Mouse (Mus musculus): ENCODE results near the gene Rpl10. TPM values are rescaled to one million over a fixed set of nuclear protein-coding genes. Genes with fewer than 3 reads are reported as not detected.

Rpl10 gene
- polyA plus RNA-seq, 2 experiments from 2014 or later = 640 to 1,689 TPM

DNA sequence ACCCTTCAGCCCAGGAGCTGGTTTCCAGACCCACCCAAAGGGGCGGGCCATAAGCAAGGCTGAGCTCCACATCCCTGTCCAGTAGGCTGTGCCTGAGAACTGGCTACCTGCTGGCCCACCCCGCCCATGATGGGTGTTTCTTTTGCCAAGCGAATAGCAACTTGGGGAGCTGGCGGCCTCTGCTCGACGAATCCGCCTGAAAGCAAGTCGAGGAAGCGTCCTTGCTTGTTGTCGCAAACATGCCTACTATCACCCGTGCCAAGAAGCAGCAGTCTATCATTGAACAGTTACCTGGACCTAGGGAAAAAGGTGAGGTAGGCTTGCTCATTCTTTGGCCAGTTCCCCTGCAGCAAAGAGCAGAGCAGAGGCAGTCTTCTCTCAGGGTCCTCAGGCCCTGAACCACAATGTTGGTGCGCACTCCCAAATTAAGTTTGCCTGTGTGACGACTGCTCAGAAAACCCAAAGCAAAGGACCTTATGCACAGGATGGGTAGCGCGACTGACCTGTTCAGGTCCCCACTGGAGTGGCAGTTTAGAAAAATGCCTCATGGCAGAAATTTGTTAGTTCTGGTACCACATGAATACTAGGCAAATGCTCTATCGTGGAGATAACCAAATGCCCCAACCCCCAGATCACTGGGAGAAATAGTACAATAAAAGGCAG is 11.3 kb downstream of the Rpl10 start, which contains the start of the genes Taz and Dnase1l1:
Gene Taz (plus strand): TSS at position 181 of the 663 bp plus-strand sequence.
Gene Dnase1l1 (minus strand): TSS at position 606 of the 663 bp plus-strand sequence.
- ATAC-seq = peak; percentile 54

DNA sequence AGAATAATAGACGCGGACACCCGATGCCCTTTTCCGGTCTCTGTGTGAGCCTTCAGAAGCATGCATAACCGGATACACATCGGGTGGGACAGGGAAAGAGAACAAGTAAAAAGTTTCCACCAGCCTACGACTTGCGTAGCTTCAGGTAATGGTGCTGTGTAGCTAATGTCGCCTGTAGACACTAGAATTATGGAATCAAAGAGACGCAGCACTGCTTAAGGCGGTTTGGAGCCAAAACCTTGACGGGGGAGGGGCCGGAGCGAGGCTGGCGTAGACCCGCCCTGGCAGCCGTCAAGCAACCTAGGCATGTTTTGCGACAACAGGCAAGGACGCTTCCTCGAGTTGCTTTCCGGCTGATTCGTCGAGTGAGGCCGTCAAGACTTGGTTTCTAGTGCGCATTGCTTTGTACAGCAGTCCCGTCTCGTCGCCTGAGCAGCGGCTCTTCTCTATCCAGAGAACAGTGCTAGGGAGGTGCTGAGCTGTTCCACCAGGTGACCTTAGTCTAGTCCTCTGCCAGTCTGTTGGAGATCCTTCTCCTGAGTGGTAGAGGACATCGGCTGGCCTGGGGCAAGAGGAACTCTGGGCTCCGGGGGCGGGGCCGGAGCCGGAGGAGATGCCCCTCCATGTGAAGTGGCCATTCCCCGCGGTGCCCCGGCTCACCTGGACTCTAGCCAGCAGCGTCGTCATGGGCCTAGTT is 11.9 kb downstream of the Rpl10 start:
- ATAC-seq = peak; percentile 74

DNA sequence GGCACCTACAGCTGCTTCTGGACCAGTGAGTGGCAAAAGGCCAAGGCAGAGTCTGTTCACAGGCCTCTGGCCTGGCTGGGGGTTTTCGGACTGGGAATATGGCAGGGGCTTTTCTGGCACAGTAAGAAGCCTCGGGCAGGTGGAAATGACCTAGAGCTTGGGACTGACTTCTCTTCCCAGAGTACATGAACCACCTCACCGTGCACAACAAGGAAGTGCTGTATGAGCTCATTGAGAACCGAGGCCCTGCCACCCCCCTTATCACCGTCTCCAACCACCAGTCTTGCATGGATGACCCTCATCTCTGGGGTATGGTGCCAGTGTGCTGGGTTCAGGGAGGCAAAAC is 12.5 kb downstream of the Rpl10 start:
- ATAC-seq = no peak

DNA sequence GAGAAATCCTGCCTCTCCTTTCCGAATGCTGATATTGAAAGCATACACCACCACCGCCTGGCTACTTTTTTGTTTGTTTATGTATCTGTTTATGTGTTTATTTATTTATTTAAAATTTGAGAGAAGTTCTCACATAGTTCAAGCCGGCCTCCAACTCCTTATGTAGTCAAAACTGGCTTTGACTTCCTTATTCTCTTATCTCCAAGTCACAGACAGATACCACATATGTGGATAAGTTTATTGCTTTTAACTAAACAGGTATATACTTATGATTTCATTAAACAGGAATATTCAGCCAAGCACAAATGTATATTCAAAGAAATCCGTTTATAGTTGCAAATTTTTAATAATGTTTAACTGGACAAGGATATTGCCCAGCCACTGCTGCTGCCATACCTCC is 22.8 kb downstream of the Rpl10 start:
- no peak for ATAC-seq

DNA sequence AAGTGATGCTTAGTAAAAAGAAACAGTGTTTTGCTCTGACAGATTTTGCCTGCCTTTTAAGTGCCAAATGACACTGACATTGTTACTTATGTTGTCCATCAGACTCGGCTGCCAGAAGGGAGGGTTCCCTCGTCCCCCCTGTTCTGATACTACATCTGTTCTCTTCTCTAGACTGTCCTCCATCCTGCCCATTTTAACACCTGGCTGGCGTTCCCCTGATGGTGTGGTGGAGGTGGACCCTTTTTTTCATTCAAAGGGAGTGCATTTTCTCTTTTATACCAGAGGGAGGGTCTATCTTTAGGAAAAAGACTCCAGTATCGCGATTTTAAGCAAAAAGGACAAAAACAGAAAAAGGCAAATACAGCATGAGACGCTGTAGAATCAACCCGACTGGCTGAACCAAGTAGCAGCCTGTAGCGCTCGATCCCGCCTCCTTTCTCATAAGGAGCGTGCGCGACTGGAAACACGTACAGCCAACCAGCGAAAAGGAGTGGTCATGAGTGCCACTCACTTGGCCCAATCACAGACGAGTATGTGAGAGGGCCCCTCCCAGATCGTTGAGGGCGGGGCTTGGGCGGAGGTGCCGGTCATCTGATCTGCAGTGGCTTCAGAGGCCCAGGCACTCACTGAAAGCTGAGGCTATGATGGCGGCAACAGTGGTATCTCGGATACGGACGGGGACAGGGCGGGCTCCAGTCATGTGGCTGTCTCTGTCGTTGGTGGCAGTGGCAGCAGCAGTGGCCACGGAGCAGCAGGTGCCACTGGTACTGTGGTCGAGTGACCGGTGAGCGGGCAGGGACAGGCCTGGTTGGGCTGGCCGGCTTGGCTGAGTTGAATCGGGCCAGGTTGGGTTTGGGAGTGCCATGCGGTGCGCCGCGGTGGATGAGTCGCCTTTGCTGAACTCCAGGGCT is 26.2 kb downstream of the Rpl10 start, which contains the start of gene Atp6ap1:
Gene Atp6ap1 (plus strand): TSS at position 560 of the 911 bp plus-strand sequence.
- peak; percentile 99 for ATAC-seq

DNA sequence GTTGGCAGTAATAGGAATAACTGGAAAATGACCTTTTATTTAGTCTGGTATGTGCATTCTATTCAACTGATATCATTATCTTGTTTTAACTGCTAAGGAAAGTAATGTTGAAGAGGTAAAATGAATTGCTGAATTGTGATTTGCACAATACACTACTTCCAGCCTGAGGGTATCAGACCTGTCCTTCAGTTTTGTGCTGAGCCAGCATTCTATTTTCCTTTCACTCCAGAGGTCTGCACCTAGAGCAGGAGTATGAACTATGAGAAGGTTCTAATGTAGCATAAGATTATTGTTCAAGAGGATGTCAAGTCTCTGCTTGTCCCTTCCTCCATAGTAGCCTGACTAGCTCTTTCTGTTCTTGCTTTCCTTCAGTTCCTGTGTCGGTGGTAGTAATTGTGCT is 27.7 kb downstream of the Rpl10 start:
- no peak for ATAC-seq

DNA sequence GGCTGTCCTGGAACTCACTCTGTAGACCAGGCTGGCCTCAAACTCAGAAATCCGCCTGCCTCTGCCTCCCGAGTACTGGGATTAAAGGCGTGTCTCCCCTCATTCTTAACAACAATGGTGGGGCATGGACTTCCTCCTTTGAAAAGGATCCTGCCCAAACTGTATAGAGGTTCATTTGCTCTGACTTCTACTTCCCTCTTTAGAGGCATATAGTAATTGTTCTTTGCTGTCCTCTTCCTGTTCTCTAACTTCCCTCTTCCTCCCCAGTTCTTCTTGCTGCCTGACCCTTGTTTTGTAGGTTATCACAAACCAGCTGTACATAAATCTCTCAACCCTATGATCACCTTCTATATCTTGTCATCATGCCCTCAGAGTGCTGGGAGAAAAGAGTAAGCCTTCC is 29.1 kb downstream of the Rpl10 start:
- ATAC-seq = no peak

DNA sequence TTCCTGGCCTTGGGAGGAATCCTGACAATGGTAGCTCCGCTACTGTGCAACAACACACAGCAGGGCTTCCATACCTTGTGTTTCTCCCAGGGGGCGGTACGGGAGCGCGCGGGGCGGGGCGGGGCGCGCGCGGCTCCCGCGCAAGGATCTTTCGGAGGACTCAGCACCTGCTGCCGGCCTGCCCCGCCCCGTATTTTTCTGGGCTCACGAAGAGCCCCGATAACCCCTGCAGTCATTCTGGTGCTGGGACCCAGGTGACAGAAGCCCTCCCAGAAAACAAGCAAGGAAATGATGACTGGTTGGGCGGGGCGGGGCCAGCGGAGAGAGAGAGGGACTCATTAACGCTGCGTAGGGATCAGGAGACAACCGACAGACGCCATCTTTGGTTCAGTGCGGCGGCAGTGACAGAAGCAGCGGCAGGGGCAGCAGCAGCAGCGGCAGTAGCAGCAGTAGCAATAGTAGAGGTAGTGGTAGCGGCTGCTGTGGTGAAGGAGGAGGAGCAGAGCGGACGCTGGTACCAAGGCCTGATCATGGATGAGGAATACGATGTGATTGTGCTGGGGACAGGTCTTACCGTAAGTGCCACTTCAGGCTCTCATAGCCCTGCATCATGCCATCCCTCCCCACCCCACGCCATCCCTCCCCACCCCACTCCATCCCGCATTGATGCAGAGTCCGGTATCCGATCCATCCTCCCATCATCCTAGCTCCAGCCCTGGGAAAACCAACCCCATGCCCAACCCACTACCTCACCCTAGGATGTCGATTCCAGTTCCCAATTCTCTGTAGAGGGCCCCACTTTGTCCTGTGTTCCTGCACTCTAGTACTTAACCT is 34.5 kb downstream of the Rpl10 start, which contains the start of gene Gdi1:
Gene Gdi1 (plus strand): TSS at position 132 of the 834 bp plus-strand sequence.
- ATAC-seq = peak; percentile 77

DNA sequence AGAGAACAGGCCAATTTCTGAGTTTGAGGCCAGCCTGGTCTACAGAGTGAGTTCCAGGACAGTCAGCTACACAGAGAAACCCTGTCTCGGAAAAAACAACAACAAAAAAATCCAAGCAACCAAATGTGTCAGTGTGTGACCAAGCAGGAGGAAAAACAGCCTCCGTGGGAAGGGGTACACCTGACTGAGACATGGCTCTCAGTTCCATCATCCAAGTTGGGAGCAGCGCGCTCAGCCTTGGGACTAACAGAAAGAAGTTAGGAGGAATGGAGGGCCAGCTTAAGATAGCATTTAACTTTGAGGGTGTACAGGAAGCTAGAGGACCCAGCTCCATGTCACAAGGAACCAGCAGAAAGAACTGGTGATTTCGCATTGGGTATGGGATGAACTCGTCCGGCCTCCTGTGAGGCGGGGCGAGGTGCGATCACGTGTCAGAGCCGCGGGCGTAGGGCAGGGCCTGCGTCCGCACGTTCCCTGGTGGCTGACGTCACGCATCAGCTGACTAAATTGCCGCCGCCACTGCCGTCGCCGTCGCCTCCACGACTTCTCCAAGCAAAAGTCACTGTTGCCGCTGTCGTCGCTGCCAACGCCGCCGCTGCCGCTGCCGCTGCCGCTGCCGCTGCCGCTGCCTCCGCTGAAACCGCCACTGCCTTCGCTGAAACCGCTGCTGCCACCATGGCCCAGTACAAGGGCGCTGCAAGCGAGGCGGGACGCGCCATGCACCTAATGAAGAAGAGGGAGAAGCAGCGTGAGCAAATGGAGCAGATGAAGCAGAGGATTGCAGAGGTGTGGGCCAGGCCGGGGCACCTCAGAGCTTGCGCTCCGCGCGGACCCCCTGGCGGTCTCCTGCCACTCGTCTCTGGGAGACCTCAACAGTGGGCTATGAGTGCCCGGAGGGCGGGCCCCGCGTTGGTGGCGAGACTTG is 42.2 kb downstream of the Rpl10 start, which contains the start of gene Fam50a:
Gene Fam50a (plus strand): TSS at position 494 of the 925 bp plus-strand sequence.
- ATAC-seq = peak; percentile 96

Other genes with a start within 250 kb of the Rpl10 start
- 10 to 100 TPM; 22.5 to 26.5 TPM for gene Irak1, start 246.9 kb upstream of the Rpl10 start, polyA plus RNA-seq (2017; shearing (Covaris generic))
- not detected for gene Opn1mw, start 143.3 kb upstream of the Rpl10 start, polyA plus RNA-seq (2017; shearing (Covaris generic))
- 10 to 100 TPM; 16.3 to 18.2 TPM for gene Mecp2, start 135.4 kb upstream of the Rpl10 start, polyA plus RNA-seq (2017; shearing (Covaris generic))
- not detected for gene Tex28, start 103.0 kb upstream of the Rpl10 start, polyA plus RNA-seq (2017; shearing (Covaris generic))
- 1 to 10 TPM; 2.6 to 4.5 TPM for gene Tktl1, start 93.6 kb upstream of the Rpl10 start, polyA plus RNA-seq (2017; shearing (Covaris generic))
- 100 to 1,000 TPM; 202 to 298 TPM for gene Flna, start 21.0 kb upstream of the Rpl10 start, polyA plus RNA-seq (2017; shearing (Covaris generic))
- 10 to 100 TPM; 47.0 to 48.0 TPM for gene Emd, start 16.1 kb upstream of the Rpl10 start, polyA plus RNA-seq (2017; shearing (Covaris generic))
- gene Taz, start 11.1 kb downstream of the Rpl10 start, polyA plus RNA-seq (2017; shearing (Covaris generic)) = 10 to 100 TPM; 42.1 to 51.3 TPM
- gene Dnase1l1, start 11.5 kb downstream of the Rpl10 start, polyA plus RNA-seq (2017; shearing (Covaris generic)) = 10 to 100 TPM; 16.6 to 18.5 TPM
- 100 to 1,000 TPM; 139 to 153 TPM for gene Atp6ap1, start 26.3 kb downstream of the Rpl10 start, polyA plus RNA-seq (2017; shearing (Covaris generic))
- 100 to 1,000 TPM; 176 to 227 TPM for gene Gdi1, start 34.2 kb downstream of the Rpl10 start, polyA plus RNA-seq (2017; shearing (Covaris generic))
- gene Fam50a, start 42.2 kb downstream of the Rpl10 start, polyA plus RNA-seq (2017; shearing (Covaris generic)) = 10 to 100 TPM; 63.2 to 71.0 TPM
- 1 to 10 TPM in 1 of 2 experiments, under 1 TPM in 1; 0.74 to 2.5 TPM for gene Plxna3, start 58.3 kb downstream of the Rpl10 start, polyA plus RNA-seq (2017; shearing (Covaris generic))
- 10 to 100 TPM; 70.4 to 87.6 TPM for gene Lage3, start 82.8 kb downstream of the Rpl10 start, polyA plus RNA-seq (2017; shearing (Covaris generic))
- gene Ubl4a, start 102.4 kb downstream of the Rpl10 start, polyA plus RNA-seq (2017; shearing (Covaris generic)) = 10 to 100 TPM; 57.4 to 70.9 TPM
- gene Slc10a3, start 102.5 kb downstream of the Rpl10 start, polyA plus RNA-seq (2017; shearing (Covaris generic)) = 10 to 100 TPM; 22.4 to 34.2 TPM
- gene Fam3a, start 122.5 kb downstream of the Rpl10 start, polyA plus RNA-seq (2017; shearing (Covaris generic)) = 10 to 100 TPM; 17.6 to 27.2 TPM
- 10 to 100 TPM; 35.4 to 38.5 TPM for gene Ikbkg, start 122.5 kb downstream of the Rpl10 start, polyA plus RNA-seq (2017; shearing (Covaris generic))
- 10 to 100 TPM; 31.7 to 37.7 TPM for gene G6pdx, start 158.4 kb downstream of the Rpl10 start, polyA plus RNA-seq (2017; shearing (Covaris generic))
- gene Gm6880, start 210.6 kb downstream of the Rpl10 start, polyA plus RNA-seq (2017; shearing (Covaris generic)) = not detected